Mouse (Mus musculus) T-cell, adult 2 months (primary cell): Measurements from ENCODE around the gene Olfr491.

Experiments
- DNase-seq: peaks from one replicate; pipeline ENCODE4 v3.0.0; 2022; ENCODE audit warnings: low spot score

Gene Olfr491

GRCm38 (mm10) chr7:108313151-108313550, at the start of gene Olfr491:
Gene Olfr491 (plus strand): TSS chr7:108313451.
- no peak for DNase-seq

GRCm38 (mm10) chr7:108288834-108289233, 24.4 kb upstream of the Olfr491 start, which contains the start of gene Olfr490:
Gene Olfr490 (minus strand): TSS chr7:108288934.
- DNase-seq = no peak

GRCm38 (mm10) chr7:108323574-108323973, 10.3 kb downstream of the Olfr491 start, which contains the start of gene Olfr492:
Gene Olfr492 (minus strand): TSS chr7:108323674.
- no peak for DNase-seq

GRCm38 (mm10) chr7:108346879-108347278, 33.6 kb downstream of the Olfr491 start, which contains the start of gene Olfr493:
Gene Olfr493 (minus strand): TSS chr7:108346979.
- no peak for DNase-seq

GRCm38 (mm10) chr7:108365035-108365434, 51.8 kb downstream of the Olfr491 start, which contains the start of gene Olfr494:
Gene Olfr494 (plus strand): TSS chr7:108365335.
- no peak for DNase-seq
